Mouse (Mus musculus) CD4-positive helper T cell, adult 2 months (primary cell): ENCODE measurements around the gene Cstb.

Experiments
- DNase-seq: peaks from one replicate; pipeline ENCODE4 v3.0.0-alpha.2; 2012; ENCODE audit warnings: low read depth, missing footprints, low spot score

The Cstb gene

DNA sequence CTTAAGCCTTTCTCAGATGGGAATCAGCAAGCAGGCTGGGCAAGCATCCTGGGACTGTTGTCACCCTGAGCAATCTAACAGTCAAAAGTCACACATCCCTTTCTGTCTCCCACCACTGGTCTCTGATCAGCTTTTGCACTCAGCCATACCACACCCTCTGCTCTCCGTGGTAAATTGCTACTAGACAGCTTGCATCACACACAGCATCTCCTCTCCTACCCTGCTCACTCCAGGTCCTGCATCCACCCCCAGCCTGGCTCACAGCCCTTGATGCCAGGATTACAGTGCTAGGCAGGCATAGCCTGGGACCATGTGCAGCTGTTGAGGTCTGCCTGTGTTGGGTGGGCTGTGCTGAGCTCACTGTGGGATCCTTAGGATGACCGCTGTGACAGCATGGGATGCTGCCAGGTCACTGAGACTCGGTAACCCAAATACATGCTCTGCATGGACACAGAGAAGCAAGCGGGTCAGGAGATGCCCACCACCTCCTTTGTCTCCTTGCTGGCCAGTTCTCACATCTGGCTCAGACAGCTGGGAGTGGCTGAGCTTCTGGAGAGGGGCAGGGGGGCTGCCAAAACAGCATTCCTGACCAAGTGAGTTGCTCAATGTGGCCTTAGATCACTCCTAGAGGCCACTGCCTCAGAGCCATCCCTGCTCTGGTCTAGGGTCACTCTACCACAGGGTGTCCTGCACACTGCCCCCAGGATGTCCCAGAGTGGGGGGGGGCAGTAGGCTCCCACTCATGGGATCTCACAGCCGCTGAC, 33.1 kb downstream of the Cstb start:
- no peak for DNase-seq

DNA sequence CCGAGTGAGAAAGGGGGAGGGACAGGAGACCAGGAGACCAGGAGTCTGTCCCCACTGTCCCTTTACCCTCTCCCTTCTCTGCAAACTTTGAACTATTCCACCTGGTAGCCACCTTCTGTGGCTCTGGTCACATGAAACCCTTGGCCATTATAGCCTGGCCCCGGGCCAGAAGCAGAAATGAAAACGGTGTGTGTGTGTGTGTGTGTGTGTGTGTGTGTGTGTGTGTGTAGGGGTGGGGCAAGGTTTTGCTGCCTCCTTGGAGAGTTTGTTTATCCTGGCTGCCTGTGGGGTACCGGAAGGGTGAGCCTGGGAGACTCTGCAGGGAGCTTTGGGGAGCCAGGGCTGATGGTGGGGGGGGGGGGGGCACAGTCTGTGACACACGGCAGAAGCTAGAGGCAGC, 35.0 kb downstream of the Cstb start:
- no peak for DNase-seq

DNA sequence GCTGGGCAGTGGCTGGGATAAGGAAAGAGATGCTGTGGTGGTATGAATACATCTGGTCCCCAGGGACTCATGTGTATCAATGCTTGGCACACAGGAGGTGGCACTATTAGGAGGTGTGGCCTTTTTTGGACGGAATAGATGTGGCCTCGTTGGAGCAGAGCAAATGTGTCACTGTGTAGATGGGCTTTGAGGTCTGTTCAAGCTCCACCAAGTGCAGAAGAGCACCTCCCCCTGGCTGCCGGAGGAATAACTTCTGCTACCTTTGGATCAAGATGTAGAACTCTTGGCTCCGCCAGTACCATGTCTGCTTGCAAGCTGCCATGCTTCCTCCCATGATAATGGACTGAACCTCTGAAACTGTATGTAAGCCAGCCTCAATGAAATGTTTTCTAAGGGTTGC, 36.3 kb downstream of the Cstb start:
- peak; percentile 31 for DNase-seq

DNA sequence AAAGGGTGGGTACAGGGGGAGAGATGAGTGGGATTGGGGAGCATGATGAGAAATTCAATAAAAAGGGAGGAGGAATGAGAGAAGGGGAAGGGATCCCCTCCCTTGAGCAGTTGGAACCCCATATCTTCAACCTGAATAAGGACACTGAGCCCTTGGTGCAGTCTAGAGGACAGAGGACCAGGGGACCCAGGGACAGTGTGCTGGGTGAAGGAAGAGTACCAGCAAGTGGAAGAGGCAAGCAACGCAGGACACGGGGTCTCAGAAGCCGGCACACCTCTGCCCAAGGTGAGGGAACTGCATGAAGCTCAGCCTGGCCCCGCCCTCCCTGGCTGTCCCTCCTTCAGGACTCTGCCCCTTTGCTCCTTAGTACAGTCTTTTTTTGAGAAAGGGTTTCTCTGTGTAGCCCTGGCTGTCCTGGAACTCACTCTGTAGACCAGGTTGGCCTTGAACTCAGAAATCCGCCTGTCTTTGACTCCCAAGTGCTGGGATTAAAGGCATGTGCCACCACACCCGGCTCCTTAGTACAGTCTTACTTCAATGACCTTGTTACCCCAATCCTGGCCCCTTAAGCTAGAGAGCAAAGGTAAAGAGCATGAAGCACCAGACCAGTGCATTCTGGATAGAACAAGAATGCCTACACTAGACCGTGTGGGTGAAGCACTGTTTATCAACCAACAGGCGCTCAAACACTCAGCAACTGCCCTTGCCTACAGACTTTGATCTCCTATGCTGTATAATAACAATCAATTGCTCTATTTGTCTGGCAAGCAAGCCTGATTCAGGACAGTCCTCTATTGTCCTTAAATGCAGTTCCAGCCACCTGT, 37.7 kb downstream of the Cstb start:
- no peak for DNase-seq

DNA sequence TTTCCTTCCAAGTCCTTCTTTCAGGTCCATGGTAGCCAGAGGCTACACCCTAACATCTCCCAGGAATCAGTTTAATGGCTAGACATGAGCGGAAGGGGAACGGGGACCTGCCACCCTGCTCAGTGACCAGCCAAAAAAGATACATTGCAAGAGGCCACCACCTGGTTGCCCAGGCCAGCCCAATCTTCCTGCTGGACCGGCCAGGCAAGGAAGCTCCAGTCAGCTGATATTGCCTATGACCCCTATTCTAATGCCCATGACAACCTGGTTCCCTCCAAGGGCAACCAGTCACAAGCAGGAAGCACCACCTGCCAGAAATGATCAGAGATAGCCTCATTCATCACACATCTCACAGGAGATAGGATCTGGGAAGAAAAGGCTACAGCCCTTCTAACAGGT, 38.3 kb downstream of the Cstb start:
- no peak for DNase-seq

DNA sequence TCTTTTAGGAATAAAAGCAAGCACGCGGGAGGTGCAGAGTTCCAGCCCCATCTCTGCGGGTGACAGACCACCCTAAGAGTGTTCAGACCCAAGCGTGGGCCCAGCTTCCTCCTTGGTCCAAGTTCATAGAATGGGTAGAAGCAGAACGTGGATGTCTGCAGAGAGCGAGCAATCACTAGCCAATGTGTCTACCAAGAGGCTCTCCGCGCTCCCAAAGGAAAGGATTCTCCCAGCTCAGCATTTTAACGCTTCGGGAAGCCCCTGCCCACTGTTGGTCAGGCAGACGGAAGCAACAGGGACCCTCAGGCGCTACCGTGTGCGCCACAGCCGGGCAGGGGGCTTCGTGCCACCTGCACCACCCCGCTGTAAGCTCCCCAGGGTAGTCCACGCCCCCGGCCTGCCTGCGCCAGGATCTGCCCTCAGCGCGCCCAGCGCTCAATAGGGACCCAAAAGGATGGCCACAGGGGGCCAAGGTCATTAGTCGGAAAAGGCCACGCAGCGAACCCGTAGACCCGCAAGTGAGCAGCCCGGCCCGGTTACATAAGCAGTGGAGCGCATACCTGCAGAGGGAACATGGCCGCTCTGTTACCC, 38.8 kb downstream of the Cstb start:
- DNase-seq: no peak

DNA sequence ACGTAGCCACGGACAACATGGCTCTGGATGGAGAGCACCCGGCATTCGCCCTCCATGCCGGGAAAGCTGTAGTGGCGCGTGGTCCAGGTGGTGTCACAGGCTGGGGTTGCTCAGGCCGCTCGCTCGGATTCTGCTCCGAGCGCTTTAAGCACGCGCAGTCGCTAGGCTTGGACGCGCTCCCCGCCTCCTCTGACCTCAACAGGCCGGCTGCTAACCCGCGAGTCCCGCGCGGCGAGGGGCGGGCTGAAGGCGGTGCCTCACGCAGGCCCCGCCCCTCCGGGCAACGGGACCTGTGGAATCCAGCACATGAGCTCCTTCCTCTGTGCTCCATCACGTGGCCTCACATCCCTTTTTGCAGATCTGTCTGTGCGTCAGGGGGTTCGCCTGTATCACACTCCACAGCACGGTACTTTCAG, 39.3 kb downstream of the Cstb start, which contains the start of gene Pdxk:
TSS of gene Pdxk (minus strand) at position 184 of the 416 bp plus-strand sequence.
- DNase-seq: peak; percentile 96

DNA sequence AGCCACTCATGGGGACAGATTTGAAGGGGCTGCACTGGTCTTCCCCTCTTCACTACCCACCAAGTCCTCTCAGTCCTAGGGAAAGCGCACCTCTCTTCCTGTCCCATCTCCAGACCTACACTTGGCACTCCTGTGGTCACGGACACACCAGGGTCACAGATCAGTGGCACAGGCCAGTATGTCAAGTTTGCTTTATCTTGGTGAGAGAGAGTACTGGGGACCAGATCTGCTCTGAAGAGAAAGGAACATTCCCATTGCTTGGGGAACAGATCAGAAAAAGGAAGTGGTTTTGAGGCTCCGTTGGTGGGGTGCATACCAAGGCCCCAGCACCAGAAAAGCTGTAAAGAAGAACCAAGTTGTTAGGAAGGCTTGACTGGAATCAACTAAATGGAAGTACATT, 40.0 kb downstream of the Cstb start:
- peak; percentile 29 for DNase-seq

DNA sequence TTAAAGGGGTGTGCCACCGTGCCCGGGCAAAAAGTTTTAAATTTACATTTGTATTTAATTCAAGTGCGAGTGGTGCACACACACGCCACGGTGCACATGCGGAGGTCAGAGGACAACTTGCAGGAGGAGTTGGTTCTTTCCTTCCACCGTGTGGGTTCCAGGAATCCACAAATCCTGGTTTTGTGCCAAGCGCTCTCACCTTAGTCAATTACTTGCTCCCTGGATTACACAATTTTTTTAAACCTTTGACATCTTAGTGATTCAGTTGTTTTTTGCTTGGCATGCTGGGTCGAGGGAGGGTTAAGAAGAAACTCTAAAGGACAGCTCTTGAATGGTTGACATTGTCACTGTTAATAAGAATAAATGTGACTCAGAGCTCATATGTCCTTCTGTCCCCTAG, 41.2 kb downstream of the Cstb start:
- no peak for DNase-seq

DNA sequence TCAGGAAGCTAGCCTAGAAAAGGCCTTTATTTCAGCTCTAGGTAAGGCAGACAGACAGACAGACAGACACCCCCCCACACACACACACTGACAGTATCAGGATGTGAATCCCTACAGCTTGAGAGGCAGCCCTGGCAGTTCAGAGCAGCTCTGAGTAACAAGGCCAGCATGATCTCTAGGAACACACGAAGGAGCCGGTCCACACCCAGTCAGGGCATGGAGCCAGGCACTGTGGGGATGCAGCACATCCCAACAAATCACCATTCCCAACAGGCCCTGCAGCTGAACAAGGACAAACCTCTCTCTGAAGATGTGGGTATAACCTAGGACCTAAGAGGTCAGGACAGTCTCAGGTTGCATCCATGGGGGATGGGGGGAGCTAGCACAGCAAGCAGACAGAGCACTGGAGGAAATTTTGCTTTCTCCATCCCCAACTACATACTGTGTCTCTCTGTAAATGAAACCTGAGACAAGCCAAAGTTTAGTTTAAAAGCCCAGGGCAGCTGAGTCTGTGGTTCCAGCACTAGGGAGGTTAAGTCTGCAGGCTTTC, 42.4 kb downstream of the Cstb start:
- no peak for DNase-seq

DNA sequence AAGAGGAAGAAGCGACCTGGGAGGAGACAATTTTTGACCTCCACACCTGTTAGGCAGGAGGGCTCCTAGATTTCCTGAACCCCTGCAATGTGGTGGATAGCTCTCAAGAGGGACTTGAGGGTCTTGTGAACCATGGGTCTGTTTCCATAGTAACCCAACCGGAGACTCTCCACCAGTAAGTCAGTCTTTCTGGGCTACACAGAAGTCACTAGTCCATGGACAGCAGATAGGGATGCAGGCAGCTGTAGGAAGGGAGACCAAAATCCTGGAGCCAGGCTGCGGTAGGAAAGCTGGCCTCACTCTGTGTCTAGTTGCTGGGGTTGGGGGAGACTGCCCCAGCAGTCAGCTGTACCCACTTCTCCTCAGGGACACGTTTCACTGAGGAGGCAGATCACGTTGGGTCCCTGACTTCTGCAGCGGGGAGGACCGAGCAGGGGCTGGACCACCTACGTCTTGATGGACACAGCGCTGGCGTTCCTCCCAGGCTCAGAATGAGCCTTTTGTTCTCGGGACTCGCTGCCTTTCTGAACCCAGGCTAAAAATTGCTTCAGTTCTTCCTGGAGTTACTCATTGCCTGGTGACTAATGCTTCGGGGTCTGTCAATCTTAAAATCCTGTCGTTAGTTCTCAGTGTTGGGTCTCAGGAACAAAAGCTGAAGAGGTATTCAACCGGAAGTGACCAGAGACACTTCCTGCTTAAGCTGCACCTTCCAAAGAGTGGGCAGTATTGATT, 45.3 kb downstream of the Cstb start:
- DNase-seq: no peak

DNA sequence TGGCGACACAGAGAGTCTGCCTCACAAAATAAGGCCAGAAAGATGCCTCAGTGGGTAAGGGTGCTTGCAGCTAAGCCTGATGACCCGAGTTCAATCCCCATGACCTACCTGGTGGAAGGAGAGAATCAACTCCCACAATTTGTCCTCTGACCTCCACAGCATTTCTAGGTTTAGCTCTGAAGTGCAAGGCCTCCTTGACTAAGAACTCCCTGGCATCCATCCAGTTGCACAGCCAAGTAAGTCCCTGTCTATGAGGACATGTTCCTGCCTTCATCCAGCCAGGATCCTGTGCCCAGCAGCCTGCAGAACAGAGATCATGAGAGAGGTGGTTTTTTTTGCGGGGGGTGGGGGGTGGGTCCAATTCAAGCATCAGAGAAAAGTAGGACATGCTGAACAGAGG, 46.6 kb downstream of the Cstb start:
- no peak for DNase-seq

DNA sequence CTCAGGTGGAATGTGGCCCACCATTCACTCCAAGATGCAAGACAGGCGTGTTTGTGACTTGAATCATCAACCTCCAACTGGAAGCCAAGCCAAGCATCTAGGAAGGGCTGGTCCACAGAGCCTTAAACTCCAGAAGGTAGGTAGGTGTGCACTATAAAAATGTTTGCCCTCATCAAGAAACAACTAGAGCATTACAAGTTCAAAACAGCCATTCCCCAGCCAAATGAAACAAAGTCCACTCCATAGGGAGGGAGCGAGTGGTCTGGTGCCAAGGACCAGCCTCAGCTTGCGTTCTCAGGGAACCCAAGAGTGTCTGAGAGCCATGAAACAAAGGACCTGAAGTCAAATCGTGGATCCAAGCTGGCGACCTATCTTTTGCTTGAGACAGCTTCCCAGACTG, 48.0 kb downstream of the Cstb start:
- no peak for DNase-seq

DNA sequence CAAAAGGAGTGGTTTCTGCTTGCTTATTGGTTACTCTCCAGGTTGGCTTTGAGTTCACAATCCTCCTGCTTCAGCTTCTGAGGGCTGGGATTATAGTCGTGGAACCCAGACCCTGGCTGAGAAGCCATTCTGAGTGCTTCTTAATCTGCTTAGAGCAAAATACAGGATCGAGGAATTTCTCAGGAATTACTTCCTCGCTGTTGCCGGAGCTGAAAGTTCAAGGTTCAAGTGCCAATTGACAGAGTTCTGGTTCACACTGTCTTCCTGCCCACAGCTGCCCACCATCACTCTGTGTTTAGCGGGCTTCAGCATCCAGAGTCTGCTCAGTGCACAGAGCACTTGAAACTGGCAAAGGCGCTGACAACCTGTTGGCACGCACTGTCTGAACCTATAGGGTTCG, 49.3 kb downstream of the Cstb start:
- DNase-seq: no peak

DNA sequence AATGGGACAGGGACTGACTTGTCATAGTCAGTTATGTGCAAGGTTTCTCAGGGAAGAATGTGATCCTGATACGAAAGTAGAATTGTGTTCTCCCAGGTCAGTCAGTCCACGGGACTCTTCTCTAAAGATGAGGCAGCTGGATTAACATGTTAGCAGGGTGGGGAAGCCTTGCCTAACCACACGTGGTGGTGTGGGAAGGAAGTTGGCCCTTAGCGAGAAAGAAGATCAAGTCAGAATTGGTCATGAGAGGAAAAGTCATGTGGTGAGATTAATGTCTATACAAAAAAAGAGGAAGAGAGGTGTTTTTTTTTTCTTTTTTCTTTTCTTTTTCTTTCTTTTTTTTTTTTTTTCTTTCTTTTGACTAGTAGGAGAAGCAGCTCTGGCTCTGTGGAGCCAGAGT, 51.4 kb downstream of the Cstb start:
- no peak for DNase-seq
